Mouse (Mus musculus): Measurements from ENCODE around the gene Uvrag.

DNA sequence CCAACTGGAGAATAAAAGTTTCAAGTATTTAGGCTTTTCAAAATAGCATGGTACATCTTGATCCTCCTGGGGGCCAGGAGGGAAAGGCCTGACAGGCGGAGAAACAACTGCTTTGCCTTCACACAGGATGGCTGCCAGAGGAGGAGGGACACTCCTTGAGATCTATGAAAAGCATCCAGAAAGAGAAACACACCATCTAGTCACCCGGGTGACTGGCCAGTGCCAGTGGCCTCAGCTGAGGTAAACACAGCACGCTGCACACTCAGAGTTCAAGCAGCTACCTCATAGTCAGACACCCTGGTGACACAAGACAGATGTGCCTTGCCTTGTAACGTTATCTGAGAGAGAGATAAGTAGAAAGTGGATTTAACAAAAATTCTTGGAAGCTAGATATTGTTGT is 120.6 kb downstream of the Uvrag start:
- TF ChIP-seq CTCF (IDR thresholded peaks at IDR 0.05; ENCODE audit: borderline replicate concordance, control insufficient read depth, extremely low read depth, insufficient read depth, low read length, poor library complexity) = no peak
- TF ChIP-seq POLR2A (IDR thresholded peaks at IDR 0.05; ENCODE audit: control insufficient read depth, extremely low read depth, insufficient read depth, low read length, poor library complexity) = no peak

Data from thymus, adult 2 months (tissue).